Mouse (Mus musculus) ovary, adult 18-20 months (tissue): ENCODE measurements around the gene Akt2.
A peak's percentile ranks its signal among the peaks of the same experiment; 100 is the strongest.

Experiments used
- DNase-seq: peaks from one replicate; pipeline ENCODE4 v3.0.0; 2022; ENCODE audit warnings: low spot score, mixed read lengths

The Akt2 gene

DNA sequence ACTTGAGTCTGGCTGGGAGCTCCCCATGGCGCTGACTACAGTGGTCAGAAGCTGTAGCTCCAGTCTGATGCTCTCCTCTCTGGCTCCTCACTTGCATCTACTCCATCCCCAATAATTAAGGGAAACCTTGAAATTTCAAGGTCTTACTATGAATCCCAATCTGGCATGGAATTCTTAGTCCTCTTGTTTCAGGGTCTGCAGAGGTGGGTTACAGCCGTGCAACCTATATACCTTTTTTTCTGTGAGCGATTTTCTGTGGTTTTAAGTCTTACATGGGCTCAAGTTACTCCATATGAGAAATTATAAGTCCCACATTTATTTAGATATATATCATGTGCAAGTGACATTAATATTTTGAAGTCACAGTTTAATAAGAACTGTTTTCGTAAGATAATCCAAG is 1.3 kb upstream of the Akt2 start:
- no peak for DNase-seq

DNA sequence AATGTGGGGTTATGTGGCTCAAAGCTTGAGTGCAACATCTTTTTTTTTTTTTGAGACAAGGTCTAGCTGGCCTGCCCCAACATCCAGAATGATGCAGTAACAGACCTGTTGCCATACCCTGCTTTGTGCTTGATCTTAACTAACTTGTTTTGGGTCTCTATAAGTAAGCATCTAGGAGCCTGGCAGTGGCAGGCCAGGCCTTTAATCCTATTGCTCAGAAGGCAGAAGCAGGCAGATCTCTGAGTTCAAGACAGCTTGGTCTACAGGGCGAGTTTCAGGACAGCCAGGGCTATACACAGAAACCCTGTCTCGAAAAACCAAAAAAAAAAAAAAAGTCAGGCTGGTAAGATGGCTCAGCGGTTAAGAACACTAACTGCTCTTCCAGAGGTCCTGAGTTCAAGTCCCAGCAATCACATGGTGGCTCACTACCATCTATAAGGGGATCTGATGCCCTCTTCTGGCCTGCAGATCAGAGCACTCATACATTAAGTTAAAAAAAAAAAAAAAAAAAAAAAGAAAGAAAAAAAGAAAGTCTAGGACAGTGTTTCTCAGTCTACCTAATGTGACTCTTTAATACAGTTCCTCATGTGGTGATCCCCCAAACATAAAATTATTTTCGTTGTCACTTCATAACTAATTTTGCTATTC is 662 bp upstream of the Akt2 start:
- no peak for DNase-seq

DNA sequence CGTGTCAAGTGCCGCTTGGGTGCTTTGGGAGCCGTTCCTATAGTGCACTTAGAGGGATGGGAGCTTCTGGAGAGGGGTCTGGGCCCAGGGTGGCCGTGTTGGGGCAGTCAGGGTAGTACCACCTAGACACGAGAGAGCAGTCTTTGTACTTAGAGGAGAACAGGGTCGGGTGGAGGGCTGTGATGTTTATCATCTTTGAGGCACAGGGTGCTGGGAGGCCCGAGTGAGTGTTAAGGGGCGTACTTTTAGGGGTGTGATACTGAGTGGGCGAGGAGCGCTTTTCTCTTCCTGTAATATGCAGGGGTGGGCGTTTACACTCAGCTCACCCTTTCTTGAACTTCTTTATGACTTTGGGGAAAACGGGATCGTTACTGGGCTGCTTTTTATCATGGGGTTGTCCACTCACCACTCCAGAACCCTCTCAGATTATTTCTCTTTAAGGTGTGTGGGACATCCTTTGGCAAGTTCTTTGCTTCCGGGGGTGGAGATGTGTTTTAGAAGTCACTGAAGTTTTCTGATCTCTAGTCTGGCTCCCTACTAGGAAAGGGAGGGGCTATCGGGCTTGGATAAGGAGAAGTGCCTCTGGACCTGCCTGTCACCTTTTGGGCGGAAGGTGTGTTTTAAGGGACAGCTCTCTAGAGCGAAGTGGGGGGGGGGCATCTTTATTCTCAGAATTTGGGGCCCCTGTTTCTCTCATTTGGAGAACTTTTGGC is 1.0 kb downstream of the Akt2 start:
- no peak for DNase-seq

DNA sequence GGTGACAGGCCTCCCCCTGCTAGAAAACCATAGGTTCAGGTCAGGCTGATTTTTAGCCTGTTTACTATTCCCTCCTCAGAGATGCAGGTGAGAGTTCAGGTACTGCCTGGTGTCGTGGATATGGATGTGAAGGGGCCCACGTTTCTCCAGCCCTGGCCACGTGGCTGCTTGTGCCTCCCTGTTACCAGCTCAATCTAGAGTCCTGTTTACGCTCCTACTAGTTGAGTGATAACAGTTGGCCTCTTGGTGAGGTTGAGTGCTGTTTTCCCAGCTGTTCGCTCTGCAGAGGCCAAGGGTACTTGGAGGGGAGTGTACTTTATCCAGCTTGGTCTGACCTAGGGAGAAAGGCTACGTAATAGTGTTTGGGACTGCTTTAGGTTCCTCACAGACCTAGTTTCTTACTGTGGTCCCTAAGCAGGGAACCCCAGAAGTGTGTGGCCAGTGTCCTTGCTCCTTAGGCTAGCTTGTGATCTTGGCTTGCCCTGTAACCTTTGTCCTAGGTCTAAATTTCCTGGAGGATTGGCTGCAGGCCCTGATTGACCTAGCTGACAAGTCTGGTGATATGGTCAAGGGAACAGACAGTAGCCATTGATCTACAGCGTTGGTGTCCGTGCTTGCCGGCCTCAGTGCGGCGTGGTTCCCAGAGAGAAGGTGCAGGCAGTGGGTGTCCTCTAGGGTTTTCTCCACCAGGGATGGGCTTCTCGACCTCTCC is 1.7 kb downstream of the Akt2 start:
- no peak for DNase-seq

DNA sequence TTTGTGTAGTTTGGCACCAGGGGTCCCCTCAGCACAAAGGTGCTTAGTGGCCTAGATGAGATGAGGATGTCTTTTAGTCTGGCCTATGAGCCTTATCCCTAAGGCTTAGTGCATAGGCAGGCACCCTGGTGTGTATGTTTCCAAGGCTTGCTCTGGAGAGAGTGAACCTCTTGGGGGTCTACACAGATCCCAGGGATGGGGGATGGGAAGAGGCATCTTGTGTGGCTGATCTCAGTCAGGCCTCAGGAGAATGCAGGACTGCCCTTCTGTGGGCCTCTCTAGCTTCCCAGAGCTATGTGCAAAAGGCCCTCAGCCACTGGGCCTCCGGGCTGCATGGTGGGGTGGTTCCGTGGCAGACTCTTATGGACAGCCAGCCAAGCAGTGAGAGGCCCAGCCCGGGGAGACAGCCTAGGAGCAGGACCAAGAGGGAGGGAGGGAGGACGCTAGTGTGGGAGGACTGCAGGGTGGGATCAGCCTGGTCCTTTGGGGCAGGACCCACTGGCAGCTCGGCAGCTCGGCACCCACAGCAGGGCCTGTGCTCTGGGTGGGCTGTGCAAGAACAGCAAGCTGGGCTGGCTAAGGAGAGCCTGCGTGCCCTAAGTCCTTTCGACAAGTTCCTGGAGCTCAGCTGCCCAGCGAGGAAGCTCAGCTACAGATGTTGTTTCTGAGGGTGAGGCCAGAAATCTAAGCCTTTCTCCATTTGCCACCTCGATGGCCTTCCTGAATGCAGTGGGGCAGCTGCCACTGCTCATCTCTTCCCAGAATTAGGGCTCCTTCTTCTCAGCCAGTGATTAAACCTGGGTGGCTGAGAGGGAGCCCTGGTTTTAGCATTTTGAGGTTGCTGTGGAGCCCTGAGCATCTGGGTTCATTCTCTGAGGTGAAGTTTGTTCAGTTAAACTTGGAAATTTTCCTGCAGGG is 5.5 kb downstream of the Akt2 start:
- peak; percentile 31 for DNase-seq

DNA sequence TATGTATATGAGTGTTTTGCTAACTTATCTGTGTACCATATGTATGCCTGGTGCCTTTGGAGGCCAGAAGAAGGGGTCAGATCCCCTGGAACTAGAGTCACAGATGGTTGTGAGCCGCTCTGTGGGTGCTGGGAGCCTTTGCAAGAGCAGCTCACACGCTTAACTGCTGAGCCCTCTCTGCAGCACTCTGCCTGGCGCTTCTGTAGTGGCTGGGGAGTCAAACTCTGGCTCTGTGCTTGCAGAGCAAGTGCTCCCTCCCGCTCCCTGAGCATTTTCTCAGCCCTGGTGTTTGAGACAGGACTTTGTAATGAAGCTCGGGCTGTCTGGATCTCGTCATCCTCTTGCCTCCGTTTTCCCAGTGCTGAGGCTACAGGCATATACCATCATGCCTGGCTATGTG is 6.7 kb downstream of the Akt2 start:
- no peak for DNase-seq

DNA sequence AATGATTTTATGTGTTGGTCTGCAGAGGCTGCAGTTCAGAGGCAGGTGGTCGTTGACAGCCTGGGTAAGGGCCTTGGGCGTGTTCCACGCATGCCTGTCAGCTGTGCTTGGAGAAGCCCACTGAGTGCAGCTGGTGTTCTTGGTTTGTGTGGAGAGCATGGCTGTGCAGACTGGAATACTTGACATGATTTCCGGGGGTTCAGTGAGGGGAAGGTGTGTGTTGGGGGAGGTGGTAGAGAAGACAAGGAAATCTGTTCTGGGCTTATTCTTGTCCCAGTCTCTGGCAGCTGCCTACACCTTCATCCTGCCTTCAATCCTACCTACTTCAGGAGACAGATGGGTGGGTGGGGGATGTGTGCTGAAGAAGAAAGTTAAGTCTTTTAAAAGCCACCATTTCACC is 10.3 kb downstream of the Akt2 start:
- no peak for DNase-seq

DNA sequence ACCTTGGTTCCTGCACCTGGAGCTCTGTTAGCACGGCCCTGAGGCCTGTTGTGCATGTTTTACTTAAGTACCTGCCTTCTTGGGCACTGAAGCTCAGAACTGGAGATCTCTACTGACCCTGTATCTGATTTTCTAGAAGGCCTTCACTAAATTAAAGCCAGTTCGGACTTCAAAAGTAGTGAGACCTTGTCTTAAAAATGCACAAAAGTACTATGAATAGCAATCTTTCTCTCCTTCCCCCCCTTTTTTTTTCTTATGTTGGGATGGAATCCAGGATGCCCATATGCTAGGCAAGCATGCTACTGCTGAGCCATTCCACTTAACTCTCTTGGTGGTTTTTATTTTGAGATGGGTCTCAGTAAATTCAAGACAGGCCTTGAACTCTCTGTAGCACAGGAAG is 10.8 kb downstream of the Akt2 start:
- no peak for DNase-seq

DNA sequence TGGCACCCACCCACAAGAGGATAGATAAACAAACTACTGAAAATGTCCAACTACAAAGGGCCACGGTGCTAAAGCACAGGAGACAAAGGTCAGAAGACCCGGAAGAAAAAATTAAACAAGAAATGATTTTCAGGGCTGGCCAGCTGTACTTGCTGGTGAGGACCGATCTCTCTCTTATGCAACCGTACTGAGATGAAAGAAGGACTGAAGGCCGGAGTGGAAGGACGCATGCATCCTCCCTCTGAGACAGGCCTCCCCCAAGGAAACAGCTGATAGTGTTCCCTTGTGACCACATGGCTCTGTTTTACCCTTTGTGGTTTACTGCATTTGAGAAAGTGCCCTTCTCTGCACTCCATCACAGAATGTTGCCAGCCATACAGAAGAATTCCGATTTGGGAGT is 11.5 kb downstream of the Akt2 start:
- DNase-seq, result peak; percentile 34

DNA sequence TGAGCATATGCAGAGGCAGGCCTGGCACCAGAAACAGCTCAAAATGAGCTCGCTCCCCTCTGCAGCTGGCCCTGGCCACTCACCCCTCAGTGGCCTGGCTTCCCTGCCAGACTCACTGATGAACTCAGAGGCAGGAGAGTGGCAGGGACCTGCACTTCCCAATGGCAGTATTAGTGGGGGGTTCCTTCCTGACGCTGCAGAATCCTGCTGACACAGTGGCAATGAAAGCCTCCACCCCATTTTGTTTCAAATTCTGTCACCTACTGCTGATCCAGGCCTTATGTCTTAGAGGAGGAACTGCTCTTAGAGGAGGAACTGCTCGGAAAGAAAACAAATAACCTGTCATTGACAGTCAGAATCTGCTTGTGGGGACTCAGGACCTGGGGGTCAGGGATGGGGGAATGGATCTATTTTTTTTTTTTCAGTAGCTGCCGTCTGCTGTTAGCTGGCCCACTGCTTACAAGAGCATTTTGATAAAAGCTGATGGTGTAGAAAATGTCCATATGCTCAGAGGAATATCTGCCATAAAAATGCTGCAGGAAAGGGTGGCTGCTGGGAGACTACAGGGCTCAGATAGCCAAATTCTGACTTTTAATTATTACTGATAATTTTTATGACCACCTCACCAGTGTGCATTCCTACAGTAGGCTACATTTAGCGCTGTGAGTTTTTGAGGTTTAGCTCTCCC is 13.5 kb downstream of the Akt2 start:
- DNase-seq, result no peak

DNA sequence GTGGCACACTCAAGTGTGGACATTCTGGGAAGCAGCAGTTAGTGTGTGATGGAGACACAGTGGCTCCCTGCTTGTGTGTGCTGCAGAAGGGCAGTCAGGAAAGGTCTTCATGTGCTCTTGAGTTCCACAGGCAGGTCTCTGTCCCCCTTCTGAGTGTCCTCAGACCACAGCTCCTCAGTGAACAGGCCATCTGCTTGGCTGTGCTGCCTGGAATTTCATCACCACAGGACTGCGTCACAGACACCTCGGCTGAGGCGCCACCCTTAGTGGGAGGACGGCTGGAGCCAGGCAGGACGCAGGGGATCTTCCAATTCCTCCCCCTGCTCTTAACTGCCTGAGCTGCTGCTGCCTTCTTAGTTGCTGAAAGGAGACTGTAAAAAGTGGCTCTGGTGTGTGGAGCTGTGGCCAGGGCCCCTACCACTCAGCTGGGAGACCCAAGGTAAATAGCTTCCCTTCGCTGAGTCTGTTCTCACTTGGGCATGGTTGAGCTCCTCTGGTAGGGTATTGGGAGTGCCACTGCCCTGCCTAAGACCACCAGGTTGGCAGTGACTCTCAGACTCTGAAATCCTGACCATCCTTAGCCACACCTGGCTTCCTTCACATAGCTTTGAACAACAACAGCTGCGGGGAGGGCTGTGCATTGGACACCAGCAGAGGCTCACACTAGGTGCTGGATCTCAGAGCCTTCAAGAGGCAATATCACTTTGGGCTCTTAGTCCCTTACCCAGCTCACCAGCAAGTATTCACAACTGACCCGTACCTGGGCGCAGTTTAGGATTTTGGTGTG is 14.3 kb downstream of the Akt2 start:
- DNase-seq, result peak; percentile 39

DNA sequence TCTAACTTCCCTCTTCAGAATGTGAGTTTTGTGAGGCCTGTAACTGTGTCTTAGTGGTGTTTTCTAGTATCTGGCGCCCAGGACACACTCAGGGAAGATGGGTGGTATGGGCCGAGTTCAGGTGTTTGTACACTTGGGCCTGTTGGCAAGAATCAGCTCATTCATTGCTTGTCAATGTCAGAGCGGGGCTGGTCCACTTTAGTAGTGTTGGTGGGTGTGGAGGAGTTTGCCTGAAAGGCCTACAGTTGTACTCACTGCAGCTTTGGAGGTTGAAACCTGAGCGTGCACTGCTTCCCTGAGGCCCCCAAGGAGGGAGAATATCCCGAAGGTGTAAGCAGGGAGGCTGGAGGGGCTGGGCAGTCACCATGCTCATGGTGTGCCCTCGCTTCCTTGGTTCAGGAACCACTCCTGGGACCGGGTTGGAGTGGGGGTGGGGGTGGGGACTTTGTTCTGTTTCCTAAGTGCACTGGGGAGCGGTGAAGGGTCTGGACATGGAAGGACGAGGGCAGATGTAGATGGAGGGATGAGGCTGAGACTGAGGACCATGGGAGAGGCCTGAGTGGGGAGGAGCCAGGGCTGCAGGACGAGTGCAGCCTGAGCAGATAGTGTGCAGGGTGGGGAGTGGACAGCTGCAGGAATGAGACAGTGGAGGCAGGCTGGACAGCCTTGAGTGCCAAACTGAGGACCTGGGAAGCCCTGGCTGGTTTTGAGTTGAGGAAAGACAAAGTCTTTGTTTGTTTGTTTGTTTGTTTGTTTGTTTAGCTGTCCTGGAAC is 15.3 kb downstream of the Akt2 start:
- no peak for DNase-seq

DNA sequence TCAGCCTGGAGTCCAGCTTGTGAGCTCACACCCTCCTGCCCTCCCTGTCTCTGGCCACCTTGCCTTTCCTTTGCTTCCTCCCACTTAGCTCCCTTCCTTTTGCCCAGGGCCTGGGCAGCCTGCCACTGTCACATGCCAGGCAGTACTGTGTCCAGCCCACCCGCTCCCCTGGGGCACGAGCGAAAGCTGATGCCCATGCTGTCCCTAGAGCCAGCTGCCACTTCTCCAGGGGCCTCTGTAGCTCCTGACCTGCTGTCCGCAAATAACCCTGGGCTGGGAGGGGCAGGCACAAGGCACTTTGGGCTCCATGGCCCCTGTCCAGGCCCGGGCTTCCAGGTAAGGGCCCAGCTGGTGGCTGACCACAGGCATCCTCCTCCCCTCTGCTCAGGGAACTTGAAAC is 16.2 kb downstream of the Akt2 start:
- DNase-seq, result peak; percentile 25

DNA sequence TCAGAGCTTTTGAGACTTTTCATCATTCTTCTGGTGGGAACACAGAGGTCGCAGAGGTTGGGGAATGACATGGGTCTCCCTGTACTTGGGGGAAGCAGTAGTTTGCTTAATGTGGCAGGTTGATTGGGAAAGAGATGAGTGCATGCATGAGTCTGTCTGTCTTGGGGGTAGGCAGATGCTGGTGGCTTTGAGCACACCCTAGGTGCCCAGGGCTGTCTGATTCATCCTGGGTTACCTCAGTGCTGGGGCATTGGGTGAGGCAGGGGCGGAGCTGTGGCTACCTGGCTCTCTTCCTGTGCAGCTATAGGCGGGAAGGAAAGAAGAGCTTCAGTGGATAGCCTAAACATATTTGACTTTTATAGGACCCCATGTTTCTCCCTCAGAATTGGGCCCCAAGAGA is 16.8 kb downstream of the Akt2 start:
- DNase-seq, result no peak

DNA sequence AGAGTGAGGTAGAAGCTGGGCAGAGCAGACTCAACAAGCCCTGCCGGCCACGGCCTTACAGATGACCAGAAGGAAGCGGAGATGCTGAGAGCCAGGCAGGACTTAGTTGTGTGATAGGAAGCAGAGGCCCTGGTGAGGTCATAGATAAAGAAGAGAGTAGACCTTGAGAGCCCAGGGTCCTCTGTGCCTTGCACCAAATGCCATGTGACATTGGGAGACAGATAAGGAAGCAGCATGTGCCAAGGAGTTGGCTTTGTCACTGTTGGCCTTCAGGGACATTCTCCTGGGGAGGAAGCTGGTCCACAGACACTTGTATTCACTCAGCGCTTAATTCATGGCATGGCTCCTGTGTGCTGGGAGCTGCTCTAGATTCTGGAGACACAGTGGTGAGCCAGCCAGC is 17.9 kb downstream of the Akt2 start:
- DNase-seq, result peak; percentile 47

DNA sequence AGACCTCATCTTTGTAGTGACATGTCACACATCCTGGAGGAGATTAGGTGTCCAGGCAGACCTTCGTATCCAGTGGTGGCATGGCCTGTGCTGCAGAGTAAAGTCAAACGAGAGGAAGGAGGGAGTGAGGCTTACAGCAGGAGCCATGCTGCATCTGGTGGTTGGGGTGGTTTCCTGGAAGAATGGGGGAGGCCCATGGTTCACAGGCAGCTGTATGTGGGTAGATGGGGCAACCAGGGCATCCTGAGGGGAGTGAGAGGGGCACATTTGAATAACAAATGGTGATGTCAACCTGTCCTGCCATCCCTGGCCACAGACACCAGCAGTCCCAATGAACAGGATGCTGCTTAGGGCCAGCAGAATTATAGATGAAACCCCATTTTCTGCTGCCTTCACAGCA is 18.3 kb downstream of the Akt2 start:
- no peak for DNase-seq

DNA sequence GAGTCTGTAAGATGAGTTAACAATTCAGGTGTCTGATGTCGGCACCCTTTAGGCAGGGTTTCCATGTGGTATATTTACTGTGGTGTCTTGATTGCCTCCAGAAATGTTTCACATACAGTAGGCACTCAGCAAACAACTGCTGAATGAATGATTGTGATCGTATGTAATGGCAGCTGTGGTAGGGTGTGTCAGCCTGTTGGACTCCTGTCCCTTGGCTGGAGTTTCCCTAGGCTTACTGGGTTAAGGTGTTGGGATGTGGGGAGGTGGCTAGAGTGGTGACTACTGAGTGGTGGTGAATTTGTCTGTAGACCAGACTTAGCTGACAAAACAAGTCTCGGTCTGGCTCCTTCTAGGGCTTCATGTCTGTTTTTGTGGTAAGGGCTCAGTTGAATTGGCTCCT is 19.0 kb downstream of the Akt2 start:
- DNase-seq, result no peak

DNA sequence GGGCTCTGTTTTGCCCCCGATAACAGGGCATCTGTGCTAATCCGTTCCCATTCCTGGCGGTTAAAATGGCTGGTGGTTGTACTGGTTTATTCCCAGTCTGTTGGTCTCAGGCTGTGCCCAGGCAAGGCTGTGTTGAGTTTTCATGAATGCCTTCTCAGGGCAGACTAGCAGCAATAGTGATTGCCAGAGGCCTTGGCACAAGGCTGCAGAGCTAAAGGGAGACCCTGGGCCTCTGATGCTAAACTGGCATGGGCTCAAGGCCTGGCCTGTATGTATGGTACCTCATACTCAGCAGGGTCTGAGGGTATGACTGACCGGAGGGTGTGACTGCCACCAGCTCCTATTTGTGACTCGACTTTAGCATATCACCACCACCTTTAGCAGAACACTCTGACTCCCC is 19.5 kb downstream of the Akt2 start:
- DNase-seq, result no peak

DNA sequence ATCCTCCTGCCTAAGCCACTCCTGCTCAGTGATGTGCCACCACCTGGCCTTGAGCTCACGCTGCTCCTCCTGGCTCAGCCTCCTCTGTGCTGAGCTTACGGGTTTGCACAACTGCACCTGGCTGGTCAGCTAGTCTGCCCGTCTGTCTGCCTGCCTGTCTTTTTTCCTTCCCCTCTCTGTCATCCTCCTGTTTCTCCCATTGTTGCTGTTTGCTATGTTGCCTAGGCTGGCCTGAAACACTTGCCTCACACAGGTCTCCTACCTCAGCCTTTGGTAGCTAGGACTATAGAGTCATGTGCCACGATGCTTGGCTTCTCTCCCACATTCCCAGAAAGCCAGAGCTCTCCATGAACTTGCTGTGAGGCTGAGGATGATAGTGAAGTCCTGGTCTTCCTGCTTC is 21.6 kb downstream of the Akt2 start:
- no peak for DNase-seq
